Mouse (Mus musculus) ovary, postnatal 14 days (tissue): ENCODE results near the gene Dgke.
A peak's percentile ranks its signal among the peaks of the same experiment; 100 is the strongest.
"Not testable (repeated sequence)": the region's sequence is repeated elsewhere in the genome, so short reads cannot be mapped to it uniquely, and the experiment has no call there.

ENCODE experiments used
- DNase-seq: peaks from one replicate; pipeline ENCODE4 v3.0.0; 2022; ENCODE audit warnings: low spot score

Dgke gene

GRCm38 (mm10) chr11:89066750-89067149, at the start of gene Dgke:
TSS of gene Dgke (minus strand) at chr11:89066850.
- DNase-seq, result no peak

- no peak for DNase-seq
These were observed 40.6 kb upstream of the Dgke start for GRCm38 (mm10) chr11:89107180-89107807.

GRCm38 (mm10) chr11:89105823-89106222, 39.2 kb upstream of the Dgke start:
- DNase-seq, result no peak

- DNase-seq, result no peak
These were observed 38.6 kb upstream of the Dgke start for GRCm38 (mm10) chr11:89105211-89105610.

GRCm38 (mm10) chr11:89103166-89103565, 36.5 kb upstream of the Dgke start:
- DNase-seq, result no peak

GRCm38 (mm10) chr11:89100826-89101321, 34.2 kb upstream of the Dgke start:
- DNase-seq, result peak; percentile 6

- peak; percentile 88 for DNase-seq
These were observed 33.8 kb upstream of the Dgke start for GRCm38 (mm10) chr11:89100403-89100802.

- no peak for DNase-seq
These were observed 32.3 kb upstream of the Dgke start for GRCm38 (mm10) chr11:89098930-89099329.

- DNase-seq, result no peak
These were observed 31.6 kb upstream of the Dgke start for GRCm38 (mm10) chr11:89098083-89098835.

GRCm38 (mm10) chr11:89097292-89097691, 30.6 kb upstream of the Dgke start:
- DNase-seq, result not testable (repeated sequence)

GRCm38 (mm10) chr11:89095306-89095705, 28.7 kb upstream of the Dgke start:
- no peak for DNase-seq

- DNase-seq, result no peak
These were observed 26.1 kb upstream of the Dgke start for GRCm38 (mm10) chr11:89092714-89093113.

GRCm38 (mm10) chr11:89090359-89090758, 23.7 kb upstream of the Dgke start:
- not testable (repeated sequence) for DNase-seq

GRCm38 (mm10) chr11:89088754-89089153, 22.1 kb upstream of the Dgke start:
- no peak for DNase-seq

GRCm38 (mm10) chr11:89086208-89086809, 19.7 kb upstream of the Dgke start:
- DNase-seq, result no peak

GRCm38 (mm10) chr11:89084601-89085000, 18.0 kb upstream of the Dgke start:
- peak; percentile 33 for DNase-seq

GRCm38 (mm10) chr11:89082691-89083090, 16.0 kb upstream of the Dgke start:
- DNase-seq, result not testable (repeated sequence)

- not testable (repeated sequence) for DNase-seq
These were observed 15.3 kb upstream of the Dgke start for GRCm38 (mm10) chr11:89081906-89082305.

GRCm38 (mm10) chr11:89078996-89079680, 12.5 kb upstream of the Dgke start:
- DNase-seq, result no peak

GRCm38 (mm10) chr11:89078305-89078704, 11.7 kb upstream of the Dgke start:
- DNase-seq, result no peak

- DNase-seq, result no peak
These were observed 11.0 kb upstream of the Dgke start for GRCm38 (mm10) chr11:89077601-89078000.

GRCm38 (mm10) chr11:89076370-89076821, 9.7 kb upstream of the Dgke start:
- DNase-seq, result no peak
